Mouse (Mus musculus): ENCODE measurements around the gene Ten1. TPM values are rescaled to one million over a fixed set of nuclear protein-coding genes. Genes with fewer than 3 reads are reported as not detected.

The Ten1 gene
- total and polyA plus RNA-seq, 3 experiments: 70.4 to 76.5 (median 74.4) TPM

DNA sequence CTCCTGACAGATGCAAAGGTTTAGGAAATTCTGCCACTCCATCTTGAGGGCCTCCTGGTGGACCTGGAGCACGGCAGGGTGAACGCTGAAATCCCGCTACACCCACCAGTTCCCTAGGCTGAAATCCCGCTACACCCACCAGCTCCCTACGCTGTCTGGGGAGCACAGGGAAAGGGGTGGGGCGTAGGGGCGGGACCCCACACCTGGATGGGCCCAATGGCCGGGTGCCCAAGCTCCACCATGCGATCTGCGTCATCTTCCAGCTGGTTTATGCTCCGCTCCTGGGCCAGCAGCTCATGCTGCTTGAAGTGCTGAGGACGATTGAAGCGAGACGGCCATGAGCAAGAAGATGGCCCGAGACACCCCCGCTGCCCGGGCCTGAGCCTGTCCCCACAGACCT lies 33.8 kb downstream of the Ten1 start:
- no peak for DNase-seq (ENCODE audit: extremely low read depth)
- Histone ChIP-seq H3K9ac (ENCODE audit: insufficient read depth, low read depth) (no peak overlapping the region), H3K9me3 (replicated peaks; ENCODE audit: low read length) (no peaks in the 10 kb centered on the region), H3K79me2 (replicated peaks; ENCODE audit: control insufficient read depth, extremely low read depth, insufficient read depth, poor library complexity, severe bottlenecking) (no peaks in the 10 kb centered on the region), H3K27me3 (replicated peaks) (no peaks in the 10 kb centered on the region), H3K36me3 (replicated peaks in 1 of 2; ENCODE audit: control insufficient read depth in 1 of 2, insufficient read depth in 1 of 2, low read length in 1 of 2) (no peaks in the 10 kb centered on the region), H3K4me2 (ENCODE audit: insufficient read depth, low read depth, poor library complexity, severe bottlenecking) (no peak overlapping the region), H3K27ac (ENCODE audit: insufficient read depth, low read depth) (no peak overlapping the region), H3K4me1 (ENCODE audit: control insufficient read depth in 1 of 2, insufficient read depth in 2 of 2) (peaks cover 0 to under 1% of the 10 kb centered on the region in 2 experiments; a peak in 1 of 4 replicates), H3K4me3 (replicated peaks in 1 of 3; ENCODE audit: low read depth in 2 of 3, low read length in 2 of 3, poor library complexity in 1 of 3) (no peak overlapping the region)
- TF ChIP-seq CHD1 (IDR thresholded peaks at IDR 0.05; ENCODE audit: low read depth, low read length) (no peak), USF2 (conservative IDR thresholded peaks at IDR 0.05; ENCODE audit: low read depth, low read length) (no peak), TCF12 (IDR thresholded peaks at IDR 0.05; ENCODE audit: low read depth, low read length) (no peak), JUND (conservative IDR thresholded peaks at IDR 0.05; ENCODE audit: low read depth, low read length) (no peak), ELF1 (IDR thresholded peaks at IDR 0.05; ENCODE audit: low read depth, low read length) (no peak), POLR2A (IDR thresholded peaks at IDR 0.05; ENCODE audit: low read depth, low read length) (no peak), TBP (conservative IDR thresholded peaks at IDR 0.05; ENCODE audit: low read depth, low read length) (no peak), HCFC1 (IDR thresholded peaks at IDR 0.05; ENCODE audit: low read depth, low read length) (no peak), CHD2 (IDR thresholded peaks at IDR 0.05; ENCODE audit: low read length) (no peak), BHLHE40 (IDR thresholded peaks at IDR 0.05; ENCODE audit: low read depth, low read length) (no peak), ZC3H11A (IDR thresholded peaks at IDR 0.05; ENCODE audit: low read depth, low read length) (no peak), PAX5 (IDR thresholded peaks at IDR 0.05; ENCODE audit: low read length) (no peak), NELFE (IDR thresholded peaks at IDR 0.05; ENCODE audit: low read depth, low read length) (no peak), GABPA (IDR thresholded peaks at IDR 0.05; ENCODE audit: insufficient replicate concordance, low read depth, low read length) (no peak), ZNF384 (IDR thresholded peaks at IDR 0.05; ENCODE audit: low read depth, low read length) (no peak)
- in situ Hi-C loops (cut with MboI; ENCODE audit: low pct_ligation_motif_present, low pct_unique_long_range_greater_than_20kb, low sequenced_read_pairs) (no loop called here), dilution Hi-C loops (cut with MboI; ENCODE audit: extremely low pct_ligation_motif_present, extremely low pct_unique_long_range_greater_than_20kb, low sequenced_read_pairs) (no loop called here)

DNA sequence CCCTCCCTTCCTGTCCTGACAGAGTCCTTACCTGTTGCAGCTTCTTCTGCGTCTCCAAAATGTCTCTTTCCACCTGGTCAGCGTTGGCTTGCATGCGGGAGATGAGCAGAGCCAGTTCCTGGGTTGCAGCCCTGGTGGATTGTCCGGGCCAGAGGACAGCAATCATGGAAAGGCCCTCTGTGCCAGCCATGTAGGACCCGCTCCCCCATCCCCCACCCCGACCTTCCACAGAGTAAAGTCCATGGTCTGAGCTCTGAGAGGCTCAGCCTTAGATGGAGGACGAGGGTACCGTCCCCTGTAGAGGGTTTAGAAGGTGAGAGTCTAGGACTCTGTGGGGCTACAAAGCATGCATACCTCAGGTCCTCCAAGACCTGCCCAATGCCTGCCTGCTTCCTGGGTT lies 36.2 kb downstream of the Ten1 start:
- no peaks in the 10 kb centered on the region for H3K36me3 ChIP-seq (replicated peaks in 1 of 2; ENCODE audit: control insufficient read depth in 1 of 2, insufficient read depth in 1 of 2, low read length in 1 of 2)
- H3K9me3 ChIP-seq (replicated peaks; ENCODE audit: low read length): no peaks in the 10 kb centered on the region
- no peak overlapping the region for H3K4me3 ChIP-seq (replicated peaks in 1 of 3; ENCODE audit: low read depth in 2 of 3, low read length in 2 of 3, poor library complexity in 1 of 3)
- H3K9ac ChIP-seq (ENCODE audit: insufficient read depth, low read depth): no peak overlapping the region
- DNase-seq (ENCODE audit: extremely low read depth): no peak
- no peaks in the 10 kb centered on the region for H3K79me2 ChIP-seq (replicated peaks; ENCODE audit: control insufficient read depth, extremely low read depth, insufficient read depth, poor library complexity, severe bottlenecking)
- TF ChIP-seq NRF1 (IDR thresholded peaks at IDR 0.05; ENCODE audit: low read depth, low read length) (no peak), TCF12 (IDR thresholded peaks at IDR 0.05; ENCODE audit: low read depth, low read length) (no peak), JUND (conservative IDR thresholded peaks at IDR 0.05; ENCODE audit: low read depth, low read length) (no peak), GABPA (IDR thresholded peaks at IDR 0.05; ENCODE audit: insufficient replicate concordance, low read depth, low read length) (no peak), JUN (IDR thresholded peaks at IDR 0.05; ENCODE audit: insufficient read depth, low read depth, low read length) (no peak), EP300 (IDR thresholded peaks at IDR 0.05; ENCODE audit: low read length) (no peak), ZC3H11A (IDR thresholded peaks at IDR 0.05; ENCODE audit: low read depth, low read length) (no peak), ELF1 (IDR thresholded peaks at IDR 0.05; ENCODE audit: low read depth, low read length) (no peak)
- peaks cover 7% of the 10 kb centered on the region in 2 experiments for H3K4me1 ChIP-seq (ENCODE audit: control insufficient read depth in 1 of 2, insufficient read depth in 2 of 2)
- no peak overlapping the region for H3K27ac ChIP-seq (ENCODE audit: insufficient read depth, low read depth)
- in situ Hi-C loops (cut with MboI; ENCODE audit: low pct_ligation_motif_present, low pct_unique_long_range_greater_than_20kb, low sequenced_read_pairs): no loop called here
- dilution Hi-C loops (cut with MboI; ENCODE audit: extremely low pct_ligation_motif_present, extremely low pct_unique_long_range_greater_than_20kb, low sequenced_read_pairs): no loop called here
- H3K27me3 ChIP-seq (replicated peaks): no peaks in the 10 kb centered on the region
- no peak overlapping the region for H3K4me2 ChIP-seq (ENCODE audit: insufficient read depth, low read depth, poor library complexity, severe bottlenecking)
